Mouse (Mus musculus) thymus, postnatal 25 days (tissue): ENCODE measurements around the gene Gm11361.

ENCODE experiments used
- DNase-seq: peaks from one replicate; pipeline ENCODE4 v3.0.0; 2022

Gm11361 gene

DNA sequence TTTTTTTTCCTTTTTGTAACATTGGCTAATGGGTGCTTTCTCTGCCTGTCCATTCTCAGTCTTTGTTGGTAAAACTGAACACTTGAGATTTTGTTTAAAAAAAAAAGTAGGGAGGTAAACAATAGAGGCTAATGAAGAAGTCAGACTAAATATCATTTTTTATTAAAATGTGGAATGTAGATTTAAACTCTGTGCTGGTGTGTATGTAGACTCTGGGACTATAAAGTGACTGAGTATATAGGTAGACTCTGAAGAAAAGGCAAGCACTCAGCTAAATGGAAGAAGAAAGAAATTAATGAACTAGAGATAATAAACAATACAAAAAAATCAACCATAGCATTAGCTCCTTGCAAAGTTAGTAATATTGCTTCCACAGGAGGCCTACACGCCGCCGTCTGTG, at the start of gene Gm11361:
TSS of gene Gm11361 (plus strand) at position 301 of the 400 bp plus-strand sequence.
- no peak for DNase-seq

- DNase-seq: no peak
Observed at GRCm38 (mm10) chr13:28264399-28264798, 7.1 kb downstream of the Gm11361 start.

GRCm38 (mm10) chr13:28287368-28287767, 30.0 kb downstream of the Gm11361 start:
- no peak for DNase-seq

GRCm38 (mm10) chr13:28294272-28294671, 36.9 kb downstream of the Gm11361 start:
- no peak for DNase-seq

GRCm38 (mm10) chr13:28294757-28295361, 37.5 kb downstream of the Gm11361 start:
- DNase-seq: no peak

DNA sequence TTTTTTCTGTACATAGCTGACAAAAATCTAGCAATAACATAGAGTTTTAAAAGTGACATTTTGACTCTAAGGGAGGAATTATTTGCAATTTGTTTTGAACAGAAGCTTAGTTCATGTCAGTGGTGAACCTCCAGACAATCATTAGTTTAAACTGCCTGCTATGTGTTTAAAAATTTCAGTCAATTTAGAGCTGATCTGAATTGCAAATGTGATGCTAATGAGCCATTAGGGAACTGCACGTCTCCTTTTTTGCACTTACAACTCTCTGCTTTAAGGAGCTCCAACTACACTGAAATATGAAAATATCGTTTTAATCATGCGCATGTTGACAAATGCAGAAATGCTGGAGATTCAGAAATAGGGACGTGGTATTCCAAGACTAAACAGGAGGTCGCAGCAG, 38.2 kb downstream of the Gm11361 start:
- no peak for DNase-seq

DNA sequence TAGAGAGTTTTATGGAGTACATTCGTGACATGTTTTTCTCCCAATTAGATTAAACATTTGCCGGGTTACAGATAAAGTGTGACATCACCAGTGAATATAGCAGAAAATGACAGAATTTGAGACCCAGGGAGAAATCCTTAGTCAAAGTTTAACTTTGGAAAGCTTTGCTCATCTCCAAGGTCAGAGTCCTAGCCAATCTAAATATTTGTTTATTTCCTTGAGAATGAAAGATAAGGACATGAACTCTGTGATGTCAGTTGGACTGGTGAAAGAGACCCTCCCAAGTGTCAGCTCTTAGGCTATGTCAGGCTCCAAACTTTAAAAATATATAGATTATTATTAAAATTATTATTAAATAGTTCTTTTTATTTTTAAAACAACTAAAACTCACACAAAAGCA, 39.8 kb downstream of the Gm11361 start:
- no peak for DNase-seq

GRCm38 (mm10) chr13:28297577-28297976, 40.2 kb downstream of the Gm11361 start:
- no peak for DNase-seq
